Mouse (Mus musculus) cortical plate, adult 2 months (tissue): ENCODE measurements at regions not wholly inside any gene's neighbourhood (a gene's known extent, or its start where the extent isn't known, plus 50 kb on each side); places are given as distances from the start of the nearest gene placed in this dataset.

ENCODE experiments used
- H3K27ac ChIP-seq: fragments of 200-500 bp; 2 replicates; pipeline ENCODE4 v1.5.1; 2012; ENCODE audit warnings: low read length, control low read depth, inconsistent platforms; ENCODE audit not compliant: insufficient read depth
- H3K4me1 ChIP-seq: fragments of 200-500 bp; 2 replicates; pipeline ENCODE4 v1.6.1; 2011; ENCODE audit warnings: low read length; ENCODE audit not compliant: control insufficient read depth, insufficient read depth
- H3K4me3 ChIP-seq: fragments of 200-500 bp; 2 replicates; pipeline ENCODE4 v1.5.1; 2011; ENCODE audit warnings: mild to moderate bottlenecking, low read length, control low read depth; ENCODE audit not compliant: insufficient read depth
- CTCF ChIP-seq: fragments of 200-500 bp; IDR thresholded peaks from 2 replicates; pipeline ENCODE4 v1.5.1; 2011; ENCODE audit warnings: mild to moderate bottlenecking, control low read depth, low read length; ENCODE audit not compliant: insufficient read depth; ENCODE audit errors: extremely low read depth
- POLR2A ChIP-seq: fragments of 200-500 bp; IDR thresholded peaks from 2 replicates; pipeline ENCODE4 v1.6.1; 2011; ENCODE audit warnings: mild to moderate bottlenecking, low read length, control low read depth; ENCODE audit not compliant: insufficient read depth; ENCODE audit errors: extremely low read depth

- Histone ChIP-seq H3K27ac (no peak overlapping the region), H3K4me1 (no peaks in the 10 kb centered on the region)
- no peak for TF ChIP-seq CTCF
Observed at GRCm38 (mm10) chr4:31672171-31672841, 291.6 kb upstream of the Map3k7 start.

DNA sequence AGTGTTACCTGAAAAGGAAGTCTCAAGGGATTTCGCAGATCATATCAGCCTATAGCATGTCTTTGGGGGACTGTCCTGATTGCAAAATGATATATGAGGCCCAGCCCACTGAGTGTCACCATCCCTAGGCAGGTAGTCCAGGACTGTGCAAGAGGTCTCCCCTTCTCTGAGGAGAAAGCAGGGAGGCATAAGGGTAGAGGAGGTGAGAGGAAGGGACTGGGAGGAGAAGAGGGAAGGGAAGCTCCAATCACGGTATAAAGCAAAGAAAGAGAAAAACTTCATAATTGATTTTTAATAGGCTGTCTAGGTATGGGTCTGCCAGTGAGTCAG, 291.1 kb upstream of the Map3k7 start:
- Histone ChIP-seq H3K4me1 (no peaks in the 10 kb centered on the region), H3K4me3 (no peak overlapping the region), H3K27ac (no peak overlapping the region)
- no peak for TF ChIP-seq POLR2A
- TF ChIP-seq CTCF: no peak

More at GRCm38 (mm10) chr4:31672171-31672841, 291.6 kb upstream of the Map3k7 start:
- H3K4me3 ChIP-seq: no peak overlapping the region

- Histone ChIP-seq H3K4me1 (no peaks in the 10 kb centered on the region), H3K4me3 (no peak overlapping the region), H3K27ac (no peak overlapping the region)
- TF ChIP-seq CTCF (no peak), POLR2A (no peak)
Observed at GRCm38 (mm10) chr4:31679007-31679590, 284.8 kb upstream of the Map3k7 start.

DNA sequence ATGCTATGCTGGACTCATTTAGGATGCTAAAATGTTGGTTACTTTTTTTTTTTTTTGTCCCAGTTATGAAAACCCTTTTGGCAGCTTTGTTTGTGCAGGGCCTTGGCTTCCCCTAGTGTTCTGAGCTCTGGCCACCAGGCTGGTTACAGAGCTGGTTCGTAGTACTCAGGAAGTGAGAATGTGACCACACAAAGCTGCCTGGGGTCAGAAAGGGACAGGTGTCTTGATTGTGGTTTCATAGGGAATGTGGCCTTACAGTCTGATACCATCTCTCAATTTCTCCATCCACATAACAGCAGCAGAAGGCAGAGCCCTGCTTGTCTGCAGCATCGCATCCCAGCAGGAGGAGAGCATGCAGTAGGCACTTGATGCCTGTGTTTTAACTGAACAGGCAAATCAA, 282.9 kb upstream of the Map3k7 start:
- TF ChIP-seq CTCF (no peak), POLR2A (no peak)
- Histone ChIP-seq H3K4me3 (no peak overlapping the region), H3K4me1 (no peaks in the 10 kb centered on the region), H3K27ac (no peak overlapping the region)

GRCm38 (mm10) chr4:31689083-31689482, 274.8 kb upstream of the Map3k7 start:
- no peaks in the 10 kb centered on the region for H3K4me1 ChIP-seq
- H3K27ac ChIP-seq: no peak overlapping the region
- no peak overlapping the region for H3K4me3 ChIP-seq
- no peak for TF ChIP-seq CTCF

DNA sequence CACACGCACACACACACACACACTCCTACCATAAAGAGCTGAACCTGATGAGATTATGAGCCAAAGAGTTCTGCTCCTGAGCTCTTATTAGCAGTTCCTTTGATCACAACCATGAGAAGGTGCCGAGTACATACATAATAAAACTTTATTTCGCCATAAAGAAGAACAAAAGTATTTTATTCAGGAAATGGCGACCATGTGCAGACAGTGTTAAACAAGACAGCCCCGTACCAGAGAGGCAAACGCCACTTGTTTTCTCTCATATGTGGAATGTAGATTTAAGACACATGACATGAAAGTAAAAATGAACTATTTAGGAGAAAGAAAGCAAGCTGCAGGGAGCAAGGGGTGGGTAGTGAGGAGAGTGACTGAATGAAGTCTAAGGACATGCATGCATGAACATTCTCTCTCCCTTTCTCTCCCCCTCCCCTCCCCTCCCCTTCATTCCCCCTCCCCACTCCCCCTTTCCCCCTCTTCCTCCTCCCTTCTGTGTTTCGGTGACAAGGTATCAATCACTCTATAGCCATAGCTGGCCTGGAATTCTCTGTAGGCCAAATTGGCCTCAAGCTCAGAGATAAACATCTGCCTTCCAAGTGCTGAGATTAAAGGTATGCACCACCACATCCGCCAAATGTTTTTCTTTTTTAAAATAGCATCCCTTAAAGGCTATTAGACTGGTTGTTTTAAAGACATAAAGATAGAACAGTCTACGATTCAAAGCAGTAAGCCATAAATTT, 266.0 kb upstream of the Map3k7 start:
- Histone ChIP-seq H3K4me3 (no peak overlapping the region), H3K27ac (no peak overlapping the region), H3K4me1 (no peaks in the 10 kb centered on the region)
- TF ChIP-seq POLR2A (no peak), CTCF (no peak)

- H3K4me1 ChIP-seq: no peaks in the 10 kb centered on the region
- TF ChIP-seq CTCF (no peak), POLR2A (no peak)
- H3K27ac ChIP-seq: no peak overlapping the region
- H3K4me3 ChIP-seq: no peak overlapping the region
Observed at GRCm38 (mm10) chr4:31698506-31698782, 265.5 kb upstream of the Map3k7 start.

- Histone ChIP-seq H3K27ac (no peak overlapping the region), H3K4me1 (no peaks in the 10 kb centered on the region), H3K4me3 (no peak overlapping the region)
- TF ChIP-seq POLR2A: no peak
- TF ChIP-seq CTCF: no peak
Observed at GRCm38 (mm10) chr4:31699296-31699695, 264.6 kb upstream of the Map3k7 start.

DNA sequence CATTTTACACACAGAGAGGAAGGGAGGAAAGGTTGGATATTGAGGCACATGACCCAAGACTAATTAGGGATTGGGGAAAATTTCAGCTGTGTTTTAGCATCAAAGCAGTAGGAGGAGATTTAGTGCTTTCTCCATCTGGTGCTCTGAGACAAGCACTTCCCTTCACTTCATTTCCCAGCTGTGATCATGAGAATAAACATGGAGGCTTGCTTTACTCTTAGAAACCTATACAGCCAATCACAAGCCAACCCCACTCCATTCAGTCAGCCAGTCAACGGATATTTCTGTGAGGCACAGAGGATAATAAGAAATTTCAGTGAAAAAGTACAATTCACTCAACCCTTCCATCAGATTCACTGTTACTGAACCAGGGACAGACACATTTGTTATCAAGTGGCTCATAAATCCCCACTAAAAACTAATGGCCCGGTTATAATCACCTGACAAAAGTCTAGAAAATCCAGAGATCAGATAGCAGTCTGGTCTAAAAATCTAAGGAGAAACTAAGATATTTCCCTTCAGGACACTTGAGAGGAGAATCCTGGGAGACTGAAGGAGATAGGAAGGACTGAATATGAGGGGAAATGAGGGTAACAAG, 249.7 kb upstream of the Map3k7 start:
- TF ChIP-seq CTCF: no peak
- TF ChIP-seq POLR2A: no peak
- H3K27ac ChIP-seq: no peak overlapping the region
- H3K4me1 ChIP-seq: no peaks in the 10 kb centered on the region
- H3K4me3 ChIP-seq: no peak overlapping the region

- no peak overlapping the region for H3K4me3 ChIP-seq
- no peak overlapping the region for H3K27ac ChIP-seq
- H3K4me1 ChIP-seq: no peaks in the 10 kb centered on the region
- no peak for TF ChIP-seq POLR2A
- TF ChIP-seq CTCF: no peak
Observed at GRCm38 (mm10) chr4:31723501-31723900, 240.4 kb upstream of the Map3k7 start.
